Mouse (Mus musculus) stomach, embryonic 14.5 days (tissue): ENCODE measurements around the gene Rnf186. TPM values are rescaled to one million over a fixed set of nuclear protein-coding genes. Genes with fewer than 3 reads are reported as not detected.

Experiments used
- ATAC-seq: fragments of 200-750 bp; cut with Nextera tagmentation; 2 replicates; pipeline ENCODE4 v1.8.0; 2017; ENCODE audit warnings: low read depth, moderate TSS enrichment; ENCODE audit not compliant: insufficient number of reproducible peaks, insufficient read depth, low FRiP score
- H3K27ac ChIP-seq: fragments of 300-500 bp; sonication (generic); 2 replicates; pipeline ENCODE4 v1.5.1; 2014; ENCODE audit warnings: mild to moderate bottlenecking, low read length, moderate library complexity, mixed read lengths
- H3K27me3 ChIP-seq: fragments of 300-500 bp; sonication (generic); 2 replicates; pipeline ENCODE4 v1.6.1; 2014; ENCODE audit warnings: low read length, control low read depth, mixed read lengths; ENCODE audit not compliant: control insufficient read depth, insufficient read depth
- H3K36me3 ChIP-seq: fragments of 300-500 bp; sonication (generic); 2 replicates; pipeline ENCODE4 v1.6.1; 2014; ENCODE audit warnings: mild to moderate bottlenecking, control low read depth, low read length, moderate library complexity, mixed read lengths; ENCODE audit not compliant: control insufficient read depth, insufficient read depth
- H3K4me1 ChIP-seq: fragments of 300-500 bp; sonication (generic); 2 replicates; pipeline ENCODE4 v1.6.1; 2014; ENCODE audit warnings: low read length, control low read depth, mixed read lengths; ENCODE audit not compliant: control insufficient read depth, insufficient read depth
- H3K4me2 ChIP-seq: fragments of 300-500 bp; sonication (generic); replicated peaks from 2 replicates; pipeline ENCODE4 v1.6.1; 2014; ENCODE audit warnings: low read depth, low read length, control low read depth
- H3K4me3 ChIP-seq: fragments of 300-500 bp; sonication (generic); 2 replicates; pipeline ENCODE4 v1.5.1; 2014; ENCODE audit warnings: low read depth, low read length, control low read depth
- H3K9ac ChIP-seq: fragments of 300-500 bp; sonication (generic); replicated peaks from 2 replicates; pipeline ENCODE4 v1.6.1; 2014; ENCODE audit warnings: low read depth, mild to moderate bottlenecking, control low read depth, low read length, moderate library complexity, mixed read lengths
- H3K9me3 ChIP-seq: fragments of 300-500 bp; sonication (generic); 2 replicates; pipeline ENCODE4 v1.6.1; 2016; ENCODE audit warnings: low read depth, low read length, control low read depth; ENCODE audit not compliant: control insufficient read depth
- WGBS: fragments of 180-500 bp; shearing (Covaris S2); extraction: QIAGEN DNeasy Blood & Tissue Kit; methylation state at CpG from one replicate; pipeline ENCODE4 v1.1.7; 2014; 5-methylcytosine and 5-hydroxymethylcytosine counted together
- polyA plus RNA-seq: library from polyadenylated mRNA; unstranded; fragments of >200 nt; fragmentation: Nextera tagmentation; extraction: Ambion mirVana; gene quantifications from 2 replicates; pipeline ENCODE4 v1.2.1, GENCODE M21; 2014

Rnf186 gene
- polyA plus RNA-seq, 1 experiment from 2014 or later, result 14.2 TPM

- 70% methylated on average over 3 of the region's 3 CpGs for WGBS
- Histone ChIP-seq H3K27ac (no peak overlapping the region), H3K9ac (no peak overlapping the region)
These were observed 27.5 kb downstream of the Rnf186 start for GRCm38 (mm10) chr4:138994389-138994788.

DNA sequence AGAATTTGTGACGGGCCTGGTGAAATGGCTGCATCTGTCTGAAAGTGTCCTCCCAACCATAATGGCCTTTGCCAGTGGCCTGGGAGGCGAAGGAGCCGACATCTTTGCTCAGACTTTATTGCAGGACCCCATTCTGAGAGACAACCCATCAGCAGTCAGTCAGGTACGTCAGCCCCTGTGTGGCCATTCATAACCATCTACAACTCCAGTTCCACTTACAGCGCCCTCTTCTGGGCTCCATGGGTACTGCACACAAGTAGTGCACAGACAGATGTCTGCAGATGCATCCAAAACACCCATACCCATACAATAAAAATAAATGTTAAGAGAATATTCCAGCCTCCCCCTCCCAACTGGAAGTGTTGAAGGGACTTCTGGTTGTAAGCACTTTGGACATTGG is 29.5 kb downstream of the Rnf186 start:
- no peaks in the 10 kb centered on the region for H3K36me3 ChIP-seq
- H3K4me2 ChIP-seq, result no peak overlapping the region
- no peak overlapping the region for H3K9ac ChIP-seq
- no peak for ATAC-seq
- no peak overlapping the region for H3K27ac ChIP-seq
- 78% methylated on average over 5 of the region's 5 CpGs for WGBS
- H3K27me3 ChIP-seq, result no peaks in the 10 kb centered on the region
- H3K4me1 ChIP-seq, result no peaks in the 10 kb centered on the region
- no peaks in the 10 kb centered on the region for H3K9me3 ChIP-seq
- H3K4me3 ChIP-seq, result no peak overlapping the region

More at GRCm38 (mm10) chr4:138994389-138994788, 27.5 kb downstream of the Rnf186 start:
- Histone ChIP-seq H3K4me1 (no peaks in the 10 kb centered on the region), H3K9me3 (no peaks in the 10 kb centered on the region), H3K36me3 (no peaks in the 10 kb centered on the region), H3K4me2 (no peak overlapping the region), H3K4me3 (no peak overlapping the region), H3K27me3 (no peaks in the 10 kb centered on the region)
- ATAC-seq, result no peak

GRCm38 (mm10) chr4:138997121-138997520 is 30.2 kb downstream of the Rnf186 start:
- no peaks in the 10 kb centered on the region for H3K4me1 ChIP-seq
- ATAC-seq, result no peak
- H3K9ac ChIP-seq, result no peak overlapping the region
- H3K27me3 ChIP-seq, result no peaks in the 10 kb centered on the region
- H3K4me2 ChIP-seq, result no peak overlapping the region
- H3K4me3 ChIP-seq, result no peak overlapping the region
- no peaks in the 10 kb centered on the region for H3K36me3 ChIP-seq
- no peak overlapping the region for H3K27ac ChIP-seq
- 90% methylated on average over 4 of the region's 4 CpGs for WGBS
- no peaks in the 10 kb centered on the region for H3K9me3 ChIP-seq

GRCm38 (mm10) chr4:138998611-138999010 is 31.7 kb downstream of the Rnf186 start:
- H3K27me3 ChIP-seq, result no peaks in the 10 kb centered on the region
- H3K4me1 ChIP-seq, result no peaks in the 10 kb centered on the region
- WGBS, result 70% methylated on average over 11 of the region's 11 CpGs
- H3K27ac ChIP-seq, result no peak overlapping the region
- no peak overlapping the region for H3K9ac ChIP-seq
- H3K36me3 ChIP-seq, result no peaks in the 10 kb centered on the region
- no peak overlapping the region for H3K4me3 ChIP-seq
- H3K9me3 ChIP-seq, result no peaks in the 10 kb centered on the region
- no peak for ATAC-seq
- no peak overlapping the region for H3K4me2 ChIP-seq

- Histone ChIP-seq H3K27me3 (no peaks in the 10 kb centered on the region), H3K27ac (no peak overlapping the region), H3K9ac (no peak overlapping the region), H3K4me3 (no peak overlapping the region), H3K4me1 (no peaks in the 10 kb centered on the region), H3K4me2 (no peak overlapping the region), H3K36me3 (no peaks in the 10 kb centered on the region), H3K9me3 (no peaks in the 10 kb centered on the region)
- ATAC-seq, result no peak
- 53% methylated on average over 2 of the region's 2 CpGs for WGBS
These were observed 34.1 kb downstream of the Rnf186 start for GRCm38 (mm10) chr4:139001026-139001425.

DNA sequence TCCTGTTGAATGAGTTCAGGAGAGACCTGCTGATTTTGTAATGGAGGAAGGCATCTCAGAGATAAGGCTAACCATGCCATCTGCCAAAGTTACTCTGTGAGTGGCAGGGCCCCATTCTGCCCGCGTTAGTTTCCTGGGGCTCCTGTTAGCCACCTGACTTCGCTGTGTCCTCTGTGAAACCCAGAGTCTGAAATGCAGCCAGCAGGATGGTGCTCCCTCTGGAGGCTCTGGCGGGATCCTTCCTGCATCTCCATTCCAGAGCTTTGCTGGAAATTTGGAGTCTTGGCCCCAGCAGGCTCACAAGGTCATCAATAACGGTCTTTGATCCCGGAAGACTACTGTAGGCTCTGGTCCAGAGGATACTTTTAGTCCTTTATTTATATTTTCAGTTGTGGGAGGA is 34.5 kb downstream of the Rnf186 start:
- 16% methylated on average over 6 of the region's 6 CpGs for WGBS
- no peak for ATAC-seq

GRCm38 (mm10) chr4:139004067-139004466 is 37.2 kb downstream of the Rnf186 start:
- WGBS, result 86% methylated on average over 8 of the region's 8 CpGs
- Histone ChIP-seq H3K27ac (no peak overlapping the region), H3K4me1 (no peaks in the 10 kb centered on the region)

More for the DNA sequence above, 34.5 kb downstream of the Rnf186 start:
- no peak overlapping the region for H3K4me3 ChIP-seq
- no peaks in the 10 kb centered on the region for H3K36me3 ChIP-seq
- no peak overlapping the region for H3K9ac ChIP-seq
- H3K4me1 ChIP-seq, result no peaks in the 10 kb centered on the region
- H3K27me3 ChIP-seq, result no peaks in the 10 kb centered on the region
- H3K4me2 ChIP-seq, result no peak overlapping the region
- no peak overlapping the region for H3K27ac ChIP-seq
- H3K9me3 ChIP-seq, result no peaks in the 10 kb centered on the region

DNA sequence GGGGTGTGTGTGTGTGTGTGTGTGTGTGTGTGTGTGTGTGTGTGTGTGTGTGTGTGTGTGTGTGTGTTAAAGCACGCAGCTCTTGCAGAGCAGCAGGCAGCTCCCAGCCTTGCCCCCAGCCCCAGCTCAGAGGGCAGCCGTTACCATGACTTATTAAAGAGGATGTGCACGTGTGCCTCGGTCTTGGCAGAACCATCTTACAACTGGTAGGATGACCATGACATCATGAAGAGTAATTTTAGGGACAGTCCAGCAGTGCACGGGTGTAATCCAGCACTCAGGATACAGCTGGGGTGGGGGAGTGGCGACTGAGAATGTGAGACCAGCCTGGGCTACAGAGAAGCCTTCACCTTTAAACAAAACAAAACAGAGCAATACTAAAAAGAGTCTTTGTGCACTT is 38.3 kb downstream of the Rnf186 start:
- H3K9me3 ChIP-seq, result no peaks in the 10 kb centered on the region
- H3K36me3 ChIP-seq, result no peaks in the 10 kb centered on the region
- no peak overlapping the region for H3K4me2 ChIP-seq
- ATAC-seq, result no peak
- H3K4me3 ChIP-seq, result no peak overlapping the region
- H3K4me1 ChIP-seq, result no peaks in the 10 kb centered on the region
- 35% methylated on average over 6 of the region's 6 CpGs for WGBS
- no peak overlapping the region for H3K27ac ChIP-seq
- no peak overlapping the region for H3K9ac ChIP-seq
- H3K27me3 ChIP-seq, result no peaks in the 10 kb centered on the region

More at GRCm38 (mm10) chr4:139004067-139004466, 37.2 kb downstream of the Rnf186 start:
- no peak for ATAC-seq
- H3K9ac ChIP-seq, result no peak overlapping the region
- no peak overlapping the region for H3K4me3 ChIP-seq
- no peak overlapping the region for H3K4me2 ChIP-seq
- no peaks in the 10 kb centered on the region for H3K9me3 ChIP-seq
- no peaks in the 10 kb centered on the region for H3K27me3 ChIP-seq
- no peaks in the 10 kb centered on the region for H3K36me3 ChIP-seq

DNA sequence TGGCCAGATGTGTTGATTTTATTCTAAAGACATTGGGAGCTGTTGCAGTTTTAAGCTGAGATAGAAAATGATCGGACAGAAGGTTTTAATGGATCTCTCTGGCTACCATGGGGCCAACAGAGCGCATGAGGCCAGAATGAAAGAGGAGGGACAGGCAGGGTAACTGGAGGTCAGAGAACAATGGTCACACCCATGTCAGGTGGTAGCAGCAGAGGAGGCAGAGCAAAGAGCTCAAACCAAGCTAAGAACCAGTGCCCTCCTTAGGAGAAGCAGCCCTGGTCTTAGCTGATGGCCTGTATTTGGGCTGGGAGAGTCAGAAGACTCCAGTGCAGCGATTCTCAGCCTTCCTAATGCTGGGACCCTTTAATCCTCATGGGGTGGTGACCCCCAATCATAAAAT is 40.4 kb downstream of the Rnf186 start:
- Histone ChIP-seq H3K27ac (peak overlapping the region; percentile 15; the same call in 1 of the 2 replicates), H3K9me3 (no peaks in the 10 kb centered on the region), H3K4me1 (no peaks in the 10 kb centered on the region), H3K27me3 (no peaks in the 10 kb centered on the region), H3K4me2 (no peak overlapping the region), H3K4me3 (no peak overlapping the region), H3K36me3 (no peaks in the 10 kb centered on the region), H3K9ac (no peak overlapping the region)
- WGBS, result 73% methylated on average over 3 of the region's 3 CpGs
- ATAC-seq, result no peak
